Mouse (Mus musculus) kidney, adult 2 months (tissue): Measurements from ENCODE around the gene Lurap1. TPM values are rescaled to one million over a fixed set of nuclear protein-coding genes. Genes with fewer than 3 reads are reported as not detected.

Experiments
- DNase-seq: peaks from one replicate; pipeline ENCODE4 v3.0.0; 2021
- H3K27ac ChIP-seq: fragments of 200-500 bp; 2 replicates; pipeline ENCODE4 v1.5.1; 2012; ENCODE audit warnings: low read depth, low read length, control low read depth, inconsistent platforms; ENCODE audit not compliant: insufficient read depth
- H3K27me3 ChIP-seq: fragments of 200-500 bp; replicated peaks from 2 replicates; pipeline ENCODE4 v1.6.1; 2012; ENCODE audit warnings: mild to moderate bottlenecking, moderate library complexity, low read length, inconsistent platforms; ENCODE audit not compliant: control insufficient read depth, insufficient read depth
- H3K36me3 ChIP-seq: fragments of 200-500 bp; 2 replicates; pipeline ENCODE4 v1.6.1; 2012; ENCODE audit warnings: mild to moderate bottlenecking, moderate library complexity, low read length, inconsistent platforms; ENCODE audit not compliant: control insufficient read depth, insufficient read depth
- H3K4me1 ChIP-seq: fragments of 200-500 bp; 2 replicates; pipeline ENCODE4 v1.6.1; 2011; ENCODE audit warnings: low read length; ENCODE audit not compliant: control insufficient read depth, insufficient read depth
- H3K4me3 ChIP-seq: fragments of 200-500 bp; 2 replicates; pipeline ENCODE4 v1.5.1; 2011; ENCODE audit warnings: mild to moderate bottlenecking, low read depth, low read length, control low read depth; ENCODE audit not compliant: insufficient read depth
- CTCF ChIP-seq: fragments of 200-500 bp; conservative IDR thresholded peaks from 2 replicates; pipeline ENCODE4 v1.5.1; 2011; ENCODE audit warnings: low read depth, mild to moderate bottlenecking, control low read depth, low read length, moderate library complexity, mixed read lengths; ENCODE audit not compliant: insufficient read depth, insufficient read length
- POLR2A ChIP-seq: fragments of 200-500 bp; IDR thresholded peaks from one replicate; pipeline ENCODE4 v1.6.1; 2011; ENCODE audit warnings: low read depth, low read length, control low read depth
- WGBS: fragments of 180-500 bp; shearing (Covaris S2); methylation state at CpG from one replicate; pipeline ENCODE4 v1.1.7; 2018; 5-methylcytosine and 5-hydroxymethylcytosine counted together
- polyA plus RNA-seq: library from polyadenylated mRNA; depleted of rRNA; stranded (reverse); fragments of >200 nt; gene quantifications from 2 replicates; pipeline ENCODE4 v1.2.3, GENCODE M21; 2012; rRNA removed

Gene Lurap1
- polyA plus RNA-seq, 1 experiment: 6.3 TPM

GRCm38 (mm10) chr4:116110695-116111094, 40.4 kb downstream of the Lurap1 start:
- H3K27ac ChIP-seq: no peak overlapping the region
- no peaks in the 10 kb centered on the region for H3K27me3 ChIP-seq
- 96% methylated on average over 6 of the region's 6 CpGs for WGBS
- H3K36me3 ChIP-seq: no peaks in the 10 kb centered on the region
- no peaks in the 10 kb centered on the region for H3K4me1 ChIP-seq
- TF ChIP-seq POLR2A: no peak
- TF ChIP-seq CTCF: no peak
- DNase-seq: no peak
- no peak overlapping the region for H3K4me3 ChIP-seq

GRCm38 (mm10) chr4:116105278-116105677, 45.9 kb downstream of the Lurap1 start:
- Histone ChIP-seq H3K36me3 (no peaks in the 10 kb centered on the region), H3K27me3 (no peaks in the 10 kb centered on the region), H3K27ac (no peak overlapping the region), H3K4me3 (no peak overlapping the region), H3K4me1 (no peaks in the 10 kb centered on the region)
- TF ChIP-seq POLR2A (no peak), CTCF (no peak)
- no peak for DNase-seq
- WGBS: 97% methylated on average over 5 of the region's 5 CpGs

- Histone ChIP-seq H3K4me3 (no peak overlapping the region), H3K4me1 (no peaks in the 10 kb centered on the region), H3K27me3 (no peaks in the 10 kb centered on the region), H3K27ac (no peak overlapping the region), H3K36me3 (peaks cover 6% of the 10 kb centered on the region; the same call in 1 of the 2 replicates)
- 88% methylated on average over 7 of the region's 7 CpGs for WGBS
- TF ChIP-seq CTCF (no peak), POLR2A (no peak)
- DNase-seq: no peak
These were observed 50.2 kb downstream of the Lurap1 start for GRCm38 (mm10) chr4:116100959-116101358.

GRCm38 (mm10) chr4:116097211-116097610, 53.9 kb downstream of the Lurap1 start:
- Histone ChIP-seq H3K4me1 (no peaks in the 10 kb centered on the region), H3K4me3 (no peak overlapping the region), H3K36me3 (peaks cover 10% of the 10 kb centered on the region), H3K27me3 (no peaks in the 10 kb centered on the region), H3K27ac (no peak overlapping the region)
- DNase-seq: no peak
- 85% methylated on average over 8 of the region's 8 CpGs for WGBS
- no peak for TF ChIP-seq POLR2A
- no peak for TF ChIP-seq CTCF

- TF ChIP-seq POLR2A (no peak), CTCF (no peak)
- no peak for DNase-seq
- Histone ChIP-seq H3K4me1 (no peaks in the 10 kb centered on the region), H3K27ac (no peak overlapping the region), H3K4me3 (no peak overlapping the region), H3K36me3 (peaks cover 10% of the 10 kb centered on the region), H3K27me3 (no peaks in the 10 kb centered on the region)
- WGBS: 84% methylated on average over 10 of the region's 10 CpGs
These were observed 54.8 kb downstream of the Lurap1 start for GRCm38 (mm10) chr4:116096291-116096690.

- Histone ChIP-seq H3K4me3 (no peak overlapping the region), H3K27me3 (no peaks in the 10 kb centered on the region), H3K27ac (no peak overlapping the region), H3K4me1 (no peaks in the 10 kb centered on the region), H3K36me3 (peaks cover 9% of the 10 kb centered on the region)
- WGBS: 88% methylated on average over 23 of the region's 23 CpGs
- no peak for TF ChIP-seq POLR2A
- TF ChIP-seq CTCF: no peak
- no peak for DNase-seq
These were observed 62.5 kb downstream of the Lurap1 start for GRCm38 (mm10) chr4:116088510-116089249.

Other genes starting within 250 kb of the Lurap1 start
- gene Dmbx1, start 211.4 kb downstream of the Lurap1 start, polyA plus RNA-seq: not detected in 2 replicates
- gene Faah, start 133.4 kb downstream of the Lurap1 start, polyA plus RNA-seq: 34.7 and 38.6 TPM in 2 replicates
- gene Nsun4, start 97.5 kb downstream of the Lurap1 start, polyA plus RNA-seq: 14.5 and 16.7 TPM in 2 replicates
- 355 and 608 TPM in 2 replicates for gene Uqcrh, start 76.3 kb downstream of the Lurap1 start, polyA plus RNA-seq
- gene Lrrc41, start 76.1 kb downstream of the Lurap1 start, polyA plus RNA-seq: 47.3 and 56.4 TPM in 2 replicates
- 0.31 and 0.33 TPM in 2 replicates for gene Rad54l, start 27.6 kb downstream of the Lurap1 start, polyA plus RNA-seq
- 46.0 and 52.5 TPM in 2 replicates for gene Pomgnt1, start 27.5 kb downstream of the Lurap1 start, polyA plus RNA-seq
- gene Tspan1, start 16.3 kb upstream of the Lurap1 start, polyA plus RNA-seq: 44.0 TPM in 2 replicates
- not detected in 2 replicates for gene 1700042G07Rik, start 22.0 kb upstream of the Lurap1 start, polyA plus RNA-seq
- gene Gm49337, start 22.0 kb upstream of the Lurap1 start, polyA plus RNA-seq: not detected in 2 replicates
- gene Pik3r3, start 70.3 kb upstream of the Lurap1 start, polyA plus RNA-seq: 14.6 and 20.8 TPM in 2 replicates